In the genomic region with DNA sequence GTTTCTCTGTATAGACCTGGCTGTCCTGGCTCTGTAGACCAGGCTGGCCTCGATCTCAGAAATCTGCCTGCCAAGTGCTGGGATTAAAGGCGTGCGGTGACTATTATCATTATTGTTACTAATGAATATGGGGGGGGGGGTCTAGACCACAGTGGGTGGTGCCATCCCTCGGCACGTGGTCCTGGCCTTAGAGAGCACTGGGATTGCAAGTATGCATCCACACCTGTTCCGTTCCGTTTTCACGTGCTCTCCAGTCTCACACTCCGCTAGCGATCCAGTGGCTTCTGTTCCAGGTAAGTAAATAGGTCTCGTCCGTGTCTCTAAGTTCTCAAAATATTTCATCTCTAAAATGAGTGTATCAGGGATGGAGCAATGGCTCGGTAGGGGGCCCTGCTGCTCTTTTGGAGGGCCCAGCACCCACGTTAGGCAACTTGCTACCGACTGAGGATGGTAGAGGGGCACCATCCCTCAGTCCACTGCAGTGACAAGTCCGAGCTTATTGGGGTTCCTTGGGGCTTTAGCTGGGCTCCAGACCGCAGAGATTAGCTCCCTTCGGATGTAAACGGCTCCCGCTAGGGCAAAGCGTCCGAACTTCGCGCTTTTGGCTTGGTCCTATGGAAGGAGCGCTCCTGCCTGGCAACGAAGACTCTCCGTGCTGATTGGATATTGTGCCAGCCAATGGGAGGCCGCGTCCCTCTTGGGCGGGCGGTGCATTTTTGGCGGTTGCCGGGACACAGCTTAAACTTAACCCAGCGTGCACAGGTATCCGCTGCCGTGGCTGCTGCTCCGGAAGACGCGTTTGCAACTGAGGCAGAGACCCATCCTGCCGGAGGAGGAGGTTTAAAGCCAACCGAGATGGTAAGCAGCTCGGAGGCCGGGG, we compare ENCODE assay signal across 7 mouse cellular contexts. TPM values are rescaled to one million over a fixed set of nuclear protein-coding genes. Genes with fewer than 3 reads are reported as not detected.
A peak's percentile ranks its signal among the peaks of the same experiment; 100 is the strongest.
DNase-seq lines count a peak whose midpoint lies in the region; ATAC-seq and TF ChIP-seq lines count a peak whose summit lies in the region.

A gene (plus strand): TSS at position 190 of the 880 bp plus-strand sequence.

- peaks cover 28% of the 10 kb centered on the region for H3K36me3 ChIP-seq in embryonic facial prominence, embryonic 10.5 days (replicated peaks)
- H3K36me3 ChIP-seq in intestine, postnatal 0 days (ENCODE audit: control insufficient read depth, insufficient read depth), result no peaks in the 10 kb centered on the region
- H3K36me3 ChIP-seq in midbrain, embryonic 12.5 days, result no peaks in the 10 kb centered on the region
- no peaks in the 10 kb centered on the region for H3K36me3 ChIP-seq in small intestine, adult 2 months (ENCODE audit: control insufficient read depth, insufficient read depth, low read length)

- peak within 1 kb of the TSS; percentile 89 for H3K4me2 ChIP-seq in intestine, postnatal 0 days (replicated peaks; ENCODE audit: low read depth)
- H3K4me2 ChIP-seq in midbrain, embryonic 12.5 days (replicated peaks), result peak within 1 kb of the TSS; percentile 92

- peak; percentile 96 for DNase-seq in adrenal gland, postnatal 10 days
- DNase-seq in embryonic facial prominence, embryonic 10.5 days (ENCODE audit: low spot score), result peak; percentile 97
- peak; percentile 51 for DNase-seq in gonadal fat pad, adult 2 months (ENCODE audit: low read depth)
- DNase-seq in left cerebral cortex, postnatal 4 days, result peak; percentile 95

- no peaks in the 10 kb centered on the region for H3K27me3 ChIP-seq in embryonic facial prominence, embryonic 10.5 days (replicated peaks; ENCODE audit: low read depth, poor library complexity, severe bottlenecking)
- no peaks in the 10 kb centered on the region for H3K27me3 ChIP-seq in intestine, postnatal 0 days (replicated peaks; ENCODE audit: control insufficient read depth, insufficient read depth, low read length)
- H3K27me3 ChIP-seq in midbrain, embryonic 12.5 days, result no peaks in the 10 kb centered on the region
- no peaks in the 10 kb centered on the region; the same call in 1 of the 2 replicates for H3K27me3 ChIP-seq in small intestine, adult 2 months (ENCODE audit: control insufficient read depth, insufficient read depth, low read length)

- H3K27ac ChIP-seq in embryonic facial prominence, embryonic 10.5 days (replicated peaks), result peak within 1 kb of the TSS; percentile 90
- H3K27ac ChIP-seq in intestine, postnatal 0 days (ENCODE audit: low read depth, low read length), result no peak within 1 kb of the TSS
- H3K27ac ChIP-seq in midbrain, embryonic 12.5 days (replicated peaks), result peak within 1 kb of the TSS; percentile 73
- H3K27ac ChIP-seq in small intestine, adult 2 months (ENCODE audit: insufficient read depth, low read depth, low read length), result no peak within 1 kb of the TSS

- 2% methylated on average over 43 of the region's 43 CpGs for WGBS in embryonic facial prominence, embryonic 10.5 days
- WGBS in intestine, postnatal 0 days, result 3% methylated on average over 43 of the region's 43 CpGs
- WGBS in midbrain, embryonic 12.5 days, result 1% methylated on average over 43 of the region's 43 CpGs
- WGBS in small intestine, adult 2 months, result 3% methylated on average over 43 of the region's 43 CpGs

- intact Hi-C loops in left cerebral cortex, postnatal 4 days (cut with DNase I), result no loop called here

- peaks cover 24% of the 10 kb centered on the region for H3K4me1 ChIP-seq in embryonic facial prominence, embryonic 10.5 days
- H3K4me1 ChIP-seq in intestine, postnatal 0 days (replicated peaks; ENCODE audit: control insufficient read depth, insufficient read depth, low read length), result no peaks in the 10 kb centered on the region
- H3K4me1 ChIP-seq in midbrain, embryonic 12.5 days, result peaks cover 11% of the 10 kb centered on the region
- peaks cover 4% of the 10 kb centered on the region; the same call in 1 of the 2 replicates for H3K4me1 ChIP-seq in small intestine, adult 2 months (ENCODE audit: control insufficient read depth, insufficient read depth, insufficient read length, low read length)

- H3K4me3 ChIP-seq in embryonic facial prominence, embryonic 10.5 days, result peak within 1 kb of the TSS; percentile 76
- peak within 1 kb of the TSS; percentile 54 for H3K4me3 ChIP-seq in intestine, postnatal 0 days (ENCODE audit: low read depth, low read length)
- H3K4me3 ChIP-seq in midbrain, embryonic 12.5 days, result peak within 1 kb of the TSS; percentile 57
- peak within 1 kb of the TSS; percentile 88 for H3K4me3 ChIP-seq in small intestine, adult 2 months (ENCODE audit: low read depth, low read length)

- no peaks in the 10 kb centered on the region for H3K9me3 ChIP-seq in embryonic facial prominence, embryonic 10.5 days
- H3K9me3 ChIP-seq in intestine, postnatal 0 days (ENCODE audit: control insufficient read depth), result no peaks in the 10 kb centered on the region
- no peaks in the 10 kb centered on the region for H3K9me3 ChIP-seq in midbrain, embryonic 12.5 days

- ATAC-seq in intestine, postnatal 0 days, result peak; percentile 96
- peak; percentile 100 for ATAC-seq in midbrain, embryonic 12.5 days (ENCODE audit: low FRiP score, low read depth)

- 0 out of 2 replicates have a peak, but pooled peaks have one; percentile 42 for TF ChIP-seq POLR2A in small intestine, adult 2 months (IDR thresholded peaks at IDR 0.05; ENCODE audit: low read depth, low read length)

- H3K9ac ChIP-seq in intestine, postnatal 0 days (ENCODE audit: low read depth, low read length), result no peak within 1 kb of the TSS
- peak within 1 kb of the TSS; percentile 46 for H3K9ac ChIP-seq in midbrain, embryonic 12.5 days (replicated peaks)

- peak; percentile 35; the same call in 1 of the 2 replicates for TF ChIP-seq CTCF in intestine, postnatal 0 days (IDR thresholded peaks at IDR 0.05; ENCODE audit: low read depth)
- peak; percentile 26; the same call in 1 of the 2 replicates for TF ChIP-seq CTCF in small intestine, adult 2 months (IDR thresholded peaks at IDR 0.05; ENCODE audit: extremely low read depth, insufficient read length, insufficient replicate concordance, low read depth, low read length)

RNA-seq across cellular contexts. Expression of the gene that starts here (rescaled TPM):
- total RNA-seq in adrenal gland, postnatal 10 days (2021), result 1 to 10 TPM; 3.7 to 3.8 TPM
- polyA plus RNA-seq in embryonic facial prominence, embryonic 10.5 days (2016; fragmentation: Nextera tagmentation; extraction: Ambion mirVana), result 59.8 and 62.4 TPM in 2 replicates
- polyA plus RNA-seq in gonadal fat pad, adult 2 months (2012; rRNA removed), result 0.27 and 1.1 TPM in 2 replicates
- 4.0 and 4.2 TPM in 2 replicates for polyA plus RNA-seq in intestine, postnatal 0 days (2015; fragmentation: Nextera tagmentation; extraction: Ambion mirVana)
- total RNA-seq in left cerebral cortex, postnatal 4 days (2021), result 1 to 10 TPM; 2.3 TPM
- 38.0 and 40.0 TPM in 2 replicates for polyA plus RNA-seq in midbrain, embryonic 12.5 days (2016; fragmentation: Nextera tagmentation; extraction: Ambion mirVana)
- 0.09 and 0.19 TPM in 2 replicates for polyA plus RNA-seq in small intestine, adult 2 months (2012; rRNA removed)

Comparison
In these comparisons a context has a peak if more than half of its experiments do, and no peak if none do; other contexts are left out.
1. H3K27ac ChIP-seq: peak in embryonic facial prominence, embryonic 10.5 days (single experiment) and midbrain, embryonic 12.5 days (single experiment); none in intestine, postnatal 0 days (single experiment) and small intestine, adult 2 months (single experiment).
2. Peak in every context shown above with its lines, with median percentiles within 50 percentile points of each other: DNase-seq and H3K4me3 ChIP-seq.